Mouse (Mus musculus): ENCODE results near the gene Acacb. TPM values are rescaled to one million over a fixed set of nuclear protein-coding genes. Genes with fewer than 3 reads are reported as not detected.

Acacb gene
- polyA plus RNA-seq, 1 experiment from 2014 or later, result 0.54 TPM

DNA sequence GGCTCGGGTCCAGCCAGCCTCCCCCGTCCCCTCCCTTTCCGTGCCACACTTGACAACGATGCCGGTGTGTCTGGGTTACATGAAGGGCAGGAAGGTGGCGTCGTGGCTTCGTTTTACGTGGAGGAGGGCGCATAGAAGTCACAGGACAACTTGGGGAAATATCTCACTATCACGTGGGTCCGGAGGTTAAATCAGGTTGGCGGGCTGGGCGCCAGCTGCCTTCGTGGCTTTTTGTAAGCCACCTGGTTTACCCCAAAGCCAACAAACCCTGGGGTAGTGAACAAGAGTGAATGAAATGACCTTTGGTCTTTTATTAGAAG, 14.9 kb upstream of the Acacb start:
- H3K9me3 ChIP-seq (ENCODE audit: low read length), result no peaks in the 10 kb centered on the region
- H3K27me3 ChIP-seq (replicated peaks; ENCODE audit: insufficient read depth, low read length), result no peaks in the 10 kb centered on the region
- ATAC-seq (no peak), DNase-seq (ENCODE audit: low spot score) (peak; percentile 60)
- peak overlapping the region; percentile 54 for H3K27ac ChIP-seq (ENCODE audit: low read length)
- peak overlapping the region; percentile 64 for H3K4me3 ChIP-seq (ENCODE audit: low read depth, low read length)
- H3K36me3 ChIP-seq (ENCODE audit: insufficient read depth, low read length), result no peaks in the 10 kb centered on the region
- WGBS, result 0% methylated on average over 15 of the region's 15 CpGs
- H3K4me1 ChIP-seq (ENCODE audit: insufficient read depth, low read depth, low read length), result peaks cover 4% of the 10 kb centered on the region; the same call in 1 of the 2 replicates
- peak overlapping the region; percentile 34 for H3K9ac ChIP-seq (replicated peaks; ENCODE audit: low read depth)
- peak overlapping the region; percentile 98 for H3K4me2 ChIP-seq (replicated peaks; ENCODE audit: low read depth, low read length)
- no peak for TF ChIP-seq EP300 (IDR thresholded peaks at IDR 0.05)
- TF ChIP-seq CTCF (IDR thresholded peaks at IDR 0.05), result no peak; the same call in 1 of the 2 replicates

DNA sequence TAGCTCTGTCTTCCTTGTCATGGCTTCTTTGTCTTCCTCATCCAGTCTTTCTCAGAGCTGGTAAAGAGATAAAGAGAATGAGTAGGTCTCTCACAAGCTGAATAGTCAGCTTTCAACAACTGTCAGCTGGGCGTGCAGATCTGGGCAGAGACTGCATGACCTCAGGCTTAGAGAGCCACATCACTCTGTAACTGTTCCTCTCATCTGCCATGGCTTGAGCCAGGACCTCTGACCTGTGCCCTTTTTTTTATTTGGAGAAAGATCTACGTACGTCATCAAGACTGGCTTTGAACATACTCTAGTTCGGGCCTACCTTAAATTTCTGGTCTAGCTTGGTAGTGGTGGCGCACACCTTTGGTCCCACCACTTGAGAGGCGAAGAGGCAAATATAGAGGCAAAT, 13.5 kb upstream of the Acacb start:
- no peak for TF ChIP-seq CTCF (IDR thresholded peaks at IDR 0.05)
- TF ChIP-seq EP300 (IDR thresholded peaks at IDR 0.05), result no peak
- H3K4me2 ChIP-seq (replicated peaks; ENCODE audit: low read depth, low read length), result no peak overlapping the region
- no peak for DNase-seq (ENCODE audit: low spot score)
- ATAC-seq, result no peak
- WGBS, result 91% methylated on average over 6 of the region's 6 CpGs
- no peaks in the 10 kb centered on the region for H3K27me3 ChIP-seq (replicated peaks; ENCODE audit: insufficient read depth, low read length)
- H3K4me1 ChIP-seq (ENCODE audit: insufficient read depth, low read depth, low read length), result peaks cover 6% of the 10 kb centered on the region
- H3K36me3 ChIP-seq (ENCODE audit: insufficient read depth, low read length), result no peaks in the 10 kb centered on the region
- H3K4me3 ChIP-seq (ENCODE audit: low read depth, low read length), result no peak overlapping the region
- no peaks in the 10 kb centered on the region for H3K9me3 ChIP-seq (ENCODE audit: low read length)
- H3K27ac ChIP-seq (ENCODE audit: low read length), result no peak overlapping the region
- no peak overlapping the region for H3K9ac ChIP-seq (replicated peaks; ENCODE audit: low read depth)

DNA sequence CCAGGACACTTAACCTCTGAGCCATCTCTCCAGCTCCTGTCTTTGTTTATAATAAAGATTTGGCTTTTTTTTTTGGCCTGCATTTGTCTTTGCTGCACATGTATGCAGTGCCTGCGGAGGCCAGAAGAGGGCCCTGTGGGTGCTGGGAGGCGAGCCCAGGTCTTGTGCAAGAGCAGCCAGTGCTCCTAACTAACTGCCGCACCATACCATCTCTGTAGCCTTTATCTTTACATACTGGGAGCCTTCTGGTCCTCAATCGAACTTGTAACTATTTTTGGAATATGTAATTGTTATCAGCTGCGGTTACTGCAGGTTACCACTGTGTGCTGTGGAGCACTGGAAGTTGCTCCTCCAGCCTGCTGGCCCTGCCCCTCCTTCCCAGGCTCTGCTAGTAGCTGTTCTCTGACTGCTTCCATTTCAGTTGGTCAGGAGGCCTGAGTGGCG, 12.2 kb upstream of the Acacb start:
- no peak overlapping the region for H3K4me2 ChIP-seq (replicated peaks; ENCODE audit: low read depth, low read length)
- DNase-seq (ENCODE audit: low spot score), result peak; percentile 79

DNA sequence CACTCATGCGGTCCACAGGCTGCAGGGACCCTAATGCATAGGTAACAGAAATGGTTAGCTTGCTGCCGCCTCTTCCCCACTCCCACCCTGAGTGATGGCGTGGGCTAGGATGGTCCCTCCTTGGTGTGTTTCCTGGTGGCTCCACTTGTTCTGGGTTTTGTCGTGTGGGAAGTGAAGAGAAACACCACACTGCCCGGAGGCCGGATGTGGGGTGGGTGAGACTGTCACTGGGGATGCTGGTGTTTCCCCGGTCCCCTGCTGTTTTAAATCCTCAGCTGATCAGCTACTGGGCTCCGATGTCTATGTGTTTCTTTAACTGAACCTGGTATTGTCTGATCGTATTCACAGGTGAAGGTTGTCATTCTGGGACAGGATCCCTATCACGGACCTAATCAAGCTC, 10.8 kb upstream of the Acacb start:
- 86% methylated on average over 10 of the region's 10 CpGs for WGBS
- Histone ChIP-seq H3K27me3 (replicated peaks; ENCODE audit: insufficient read depth, low read length) (no peaks in the 10 kb centered on the region), H3K4me2 (replicated peaks; ENCODE audit: low read depth, low read length) (no peak overlapping the region), H3K9ac (replicated peaks; ENCODE audit: low read depth) (no peak overlapping the region), H3K36me3 (ENCODE audit: insufficient read depth, low read length) (no peaks in the 10 kb centered on the region), H3K4me3 (ENCODE audit: low read depth, low read length) (no peak overlapping the region), H3K27ac (ENCODE audit: low read length) (no peak overlapping the region), H3K9me3 (ENCODE audit: low read length) (no peaks in the 10 kb centered on the region), H3K4me1 (ENCODE audit: insufficient read depth, low read depth, low read length) (peaks cover 12% of the 10 kb centered on the region)
- DNase-seq (ENCODE audit: low spot score) (no peak), ATAC-seq (no peak)
- TF ChIP-seq EP300 (IDR thresholded peaks at IDR 0.05) (no peak), CTCF (IDR thresholded peaks at IDR 0.05) (no peak)

More for the DNA sequence above, 12.2 kb upstream of the Acacb start:
- peak; percentile 77 for TF ChIP-seq CTCF (IDR thresholded peaks at IDR 0.05)
- TF ChIP-seq EP300 (IDR thresholded peaks at IDR 0.05), result 0 out of 2 replicates have a peak, but pooled peaks have one; percentile 18
- H3K4me1 ChIP-seq (ENCODE audit: insufficient read depth, low read depth, low read length), result peaks cover 9% of the 10 kb centered on the region
- WGBS, result 45% methylated on average over 6 of the region's 6 CpGs
- no peak for ATAC-seq
- no peaks in the 10 kb centered on the region for H3K9me3 ChIP-seq (ENCODE audit: low read length)
- H3K27ac ChIP-seq (ENCODE audit: low read length), result no peak overlapping the region
- H3K4me3 ChIP-seq (ENCODE audit: low read depth, low read length), result no peak overlapping the region
- no peaks in the 10 kb centered on the region for H3K27me3 ChIP-seq (replicated peaks; ENCODE audit: insufficient read depth, low read length)
- H3K36me3 ChIP-seq (ENCODE audit: insufficient read depth, low read length), result no peaks in the 10 kb centered on the region
- H3K9ac ChIP-seq (replicated peaks; ENCODE audit: low read depth), result no peak overlapping the region

DNA sequence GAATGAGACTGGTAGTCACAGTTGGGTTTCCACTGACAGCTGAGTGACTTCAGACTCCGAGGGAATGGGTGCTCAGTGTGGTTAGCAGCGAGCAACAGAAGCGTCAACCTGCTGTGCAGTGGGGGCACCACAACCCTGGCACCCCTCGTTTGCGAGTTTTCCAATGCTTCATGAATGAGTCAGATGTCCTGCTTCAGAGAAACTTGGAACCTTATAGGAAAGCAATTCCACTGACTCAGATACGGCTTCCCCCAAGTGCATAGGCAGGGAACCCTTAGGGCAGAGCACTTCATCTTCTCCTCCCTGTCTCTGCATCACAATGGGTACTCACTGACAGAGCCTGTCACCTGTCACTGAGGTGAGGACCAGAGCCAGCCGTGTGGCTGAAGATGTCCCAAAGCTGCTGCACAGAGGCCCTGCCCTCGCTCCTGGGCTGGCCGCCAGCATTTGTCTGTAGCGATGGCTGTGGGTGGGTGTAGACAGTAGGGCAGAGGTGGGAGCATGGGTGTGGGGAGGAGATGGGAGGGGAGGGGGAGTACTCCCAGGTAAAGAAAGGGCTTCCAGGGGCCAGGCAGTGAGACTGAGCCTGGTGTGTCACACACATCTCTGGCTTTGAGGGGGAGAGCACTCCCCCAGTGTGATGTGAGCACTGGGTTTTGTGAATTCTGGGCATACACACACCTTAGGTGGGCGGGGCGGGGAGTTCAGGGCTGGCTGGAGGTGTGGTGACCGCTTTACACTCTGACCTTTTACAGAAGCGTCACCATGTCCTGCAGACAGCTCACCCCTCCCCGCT, 8.7 kb upstream of the Acacb start:
- TF ChIP-seq CTCF (IDR thresholded peaks at IDR 0.05), result no peak
- TF ChIP-seq EP300 (IDR thresholded peaks at IDR 0.05), result no peak
- H3K4me1 ChIP-seq (ENCODE audit: insufficient read depth, low read depth, low read length), result peaks cover 9% of the 10 kb centered on the region
- no peak for DNase-seq (ENCODE audit: low spot score)
- no peaks in the 10 kb centered on the region for H3K36me3 ChIP-seq (ENCODE audit: insufficient read depth, low read length)
- H3K9ac ChIP-seq (replicated peaks; ENCODE audit: low read depth), result no peak overlapping the region
- H3K4me2 ChIP-seq (replicated peaks; ENCODE audit: low read depth, low read length), result no peak overlapping the region
- H3K9me3 ChIP-seq (ENCODE audit: low read length), result no peaks in the 10 kb centered on the region
- ATAC-seq, result no peak
- no peak overlapping the region for H3K4me3 ChIP-seq (ENCODE audit: low read depth, low read length)
- WGBS, result 70% methylated on average over 15 of the region's 15 CpGs
- no peaks in the 10 kb centered on the region for H3K27me3 ChIP-seq (replicated peaks; ENCODE audit: insufficient read depth, low read length)
- H3K27ac ChIP-seq (ENCODE audit: low read length), result no peak overlapping the region

DNA sequence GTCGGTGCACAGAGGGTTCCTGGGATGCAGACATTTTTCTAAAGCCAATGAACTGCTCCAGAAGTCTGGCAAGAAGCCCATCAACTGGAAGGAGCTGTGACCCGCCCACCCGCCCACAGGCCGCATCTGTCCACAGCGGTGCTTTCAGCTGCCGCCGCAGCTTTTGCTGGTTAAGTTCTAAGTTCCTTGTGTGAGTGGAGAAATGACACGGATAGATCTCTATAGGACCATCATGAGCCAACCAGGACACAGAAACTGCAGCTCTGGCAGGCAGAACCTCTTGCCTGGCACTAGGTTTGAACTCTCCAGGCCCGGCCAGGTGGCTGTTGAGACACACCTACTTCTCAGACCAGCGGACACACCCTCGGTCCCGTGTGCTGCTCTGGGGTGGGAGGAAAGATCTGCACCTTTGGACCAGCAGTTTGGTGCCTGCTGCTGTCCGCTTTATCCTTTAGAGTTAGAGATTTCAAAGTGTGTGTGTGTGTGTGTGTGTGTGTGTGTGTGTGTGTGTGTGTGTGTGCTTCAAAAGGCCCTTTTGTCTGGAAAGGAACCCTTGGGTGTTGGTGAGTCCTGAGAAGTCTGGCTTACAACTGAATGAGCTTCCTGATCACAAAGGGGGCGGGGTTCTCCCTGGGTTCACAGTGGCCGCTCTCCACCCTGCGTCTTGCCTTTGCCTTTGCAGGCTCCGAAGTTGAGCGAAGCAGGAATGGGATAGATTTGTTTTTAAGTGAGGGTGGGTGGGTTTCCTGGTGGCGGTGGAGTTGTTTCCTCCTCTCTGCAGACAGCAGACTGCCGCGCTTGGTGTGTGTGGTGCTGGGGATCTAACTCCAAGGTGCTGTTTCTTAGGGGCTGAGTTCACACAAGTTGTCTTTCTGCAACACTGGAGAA, 7.8 kb upstream of the Acacb start:
- H3K27ac ChIP-seq (ENCODE audit: low read length), result peak overlapping the region; percentile 57
- no peaks in the 10 kb centered on the region for H3K9me3 ChIP-seq (ENCODE audit: low read length)
- 41% methylated on average over 21 of the region's 21 CpGs for WGBS
- H3K9ac ChIP-seq (replicated peaks; ENCODE audit: low read depth), result no peak overlapping the region
- TF ChIP-seq CTCF (IDR thresholded peaks at IDR 0.05) (peak; percentile 21; the same call in 1 of the 2 replicates), EP300 (IDR thresholded peaks at IDR 0.05) (no peak; the same call in 1 of the 2 replicates)
- peak; percentile 69 for ATAC-seq
- no peaks in the 10 kb centered on the region for H3K27me3 ChIP-seq (replicated peaks; ENCODE audit: insufficient read depth, low read length)
- peak overlapping the region; percentile 14; the same call in 1 of the 2 replicates for H3K4me2 ChIP-seq (replicated peaks; ENCODE audit: low read depth, low read length)
- DNase-seq (ENCODE audit: low spot score), result peak; percentile 53
- peaks cover 9% of the 10 kb centered on the region for H3K4me1 ChIP-seq (ENCODE audit: insufficient read depth, low read depth, low read length)
- no peaks in the 10 kb centered on the region for H3K36me3 ChIP-seq (ENCODE audit: insufficient read depth, low read length)
- no peak overlapping the region for H3K4me3 ChIP-seq (ENCODE audit: low read depth, low read length)
